Mouse (Mus musculus) adrenal gland, adult (tissue): ENCODE results near the gene Caap1.
A peak's percentile ranks its signal among the peaks of the same experiment; 100 is the strongest.

Experiments used
- DNase-seq, 2 experiments: peaks; one replicate each; pipeline ENCODE4 v3.0.0; 2022 to 2023; ENCODE audit warnings: low spot score in 1 of 2; ENCODE audit not compliant: inconsistent age in 2 of 2

The Caap1 gene

GRCm38 (mm10) chr4:94556265-94557054 lies at the start of gene Caap1, which contains the start of gene Gm10306:
TSS of gene Caap1 (minus strand) at chr4:94556796.
TSS of gene Gm10306 (plus strand) at chr4:94556546.
- peak; percentile 92 to 97 for DNase-seq

GRCm38 (mm10) chr4:94605591-94605990 lies 49.0 kb upstream of the Caap1 start:
- DNase-seq: no peak

GRCm38 (mm10) chr4:94604452-94605019 lies 47.9 kb upstream of the Caap1 start:
- no peak for DNase-seq

GRCm38 (mm10) chr4:94603031-94603629 lies 46.5 kb upstream of the Caap1 start, which contains the start of gene Plaa:
TSS of gene Plaa (minus strand) at chr4:94603244.
- DNase-seq: peak; percentile 93 to 97

- no peak for DNase-seq
These were observed 46.0 kb upstream of the Caap1 start for GRCm38 (mm10) chr4:94602496-94603030.

- peak in 1 of 2 experiments; percentile 39 for DNase-seq
These were observed 44.8 kb upstream of the Caap1 start for GRCm38 (mm10) chr4:94601395-94601794.

GRCm38 (mm10) chr4:94592709-94593108 lies 36.1 kb upstream of the Caap1 start:
- DNase-seq: peak in 1 of 2 experiments; percentile 40

GRCm38 (mm10) chr4:94591765-94592381 lies 35.3 kb upstream of the Caap1 start:
- no peak for DNase-seq

- DNase-seq: no peak
These were observed 16.1 kb upstream of the Caap1 start for GRCm38 (mm10) chr4:94572677-94573076.

- no peak for DNase-seq
These were observed 7.7 kb upstream of the Caap1 start for GRCm38 (mm10) chr4:94564297-94564696.

GRCm38 (mm10) chr4:94561954-94562648 lies 5.5 kb upstream of the Caap1 start:
- no peak for DNase-seq

GRCm38 (mm10) chr4:94560316-94560715 lies 3.7 kb upstream of the Caap1 start:
- DNase-seq: no peak

- DNase-seq: no peak
These were observed 2.7 kb upstream of the Caap1 start for GRCm38 (mm10) chr4:94559266-94559665.

- DNase-seq: peak in 1 of 2 experiments; percentile 46
These were observed 549 bp upstream of the Caap1 start for GRCm38 (mm10) chr4:94557145-94557544.

- no peak for DNase-seq
These were observed 1.6 kb downstream of the Caap1 start for GRCm38 (mm10) chr4:94554955-94555494.

- no peak for DNase-seq
These were observed 12.3 kb downstream of the Caap1 start for GRCm38 (mm10) chr4:94544321-94544720.

- no peak for DNase-seq
These were observed 13.6 kb downstream of the Caap1 start for GRCm38 (mm10) chr4:94543041-94543440.

GRCm38 (mm10) chr4:94533205-94533604 lies 23.4 kb downstream of the Caap1 start:
- no peak for DNase-seq

GRCm38 (mm10) chr4:94529448-94529847 lies 27.1 kb downstream of the Caap1 start:
- DNase-seq: no peak

- DNase-seq: peak in 1 of 2 experiments; percentile 37
These were observed 33.3 kb downstream of the Caap1 start for GRCm38 (mm10) chr4:94523321-94523720.
